Mouse (Mus musculus) thymus, adult 2 months (tissue): Measurements from ENCODE around the gene Emcn.

Experiments used
- CTCF ChIP-seq: fragments of 200-500 bp; IDR thresholded peaks from 2 replicates; pipeline ENCODE4 v1.5.1; 2012; ENCODE audit warnings: mild to moderate bottlenecking, control low read depth, low read length, moderate library complexity, borderline replicate concordance; ENCODE audit not compliant: control insufficient read depth, poor library complexity, insufficient read depth; ENCODE audit errors: extremely low read depth
- POLR2A ChIP-seq: fragments of 200-500 bp; IDR thresholded peaks from 2 replicates; pipeline ENCODE4 v1.6.1; 2012; ENCODE audit warnings: mild to moderate bottlenecking, low read length, control low read depth, moderate library complexity; ENCODE audit not compliant: control insufficient read depth, poor library complexity, insufficient read depth; ENCODE audit errors: extremely low read depth

GRCm38 (mm10) chr3:137301195-137301594 is 39.7 kb upstream of the Emcn start:
- TF ChIP-seq CTCF: no peak
- TF ChIP-seq POLR2A: no peak
